Mouse (Mus musculus): ENCODE results near the gene 4930523C07Rik.
A peak's percentile ranks its signal among the peaks of the same experiment; 100 is the strongest.

4930523C07Rik gene

DNA sequence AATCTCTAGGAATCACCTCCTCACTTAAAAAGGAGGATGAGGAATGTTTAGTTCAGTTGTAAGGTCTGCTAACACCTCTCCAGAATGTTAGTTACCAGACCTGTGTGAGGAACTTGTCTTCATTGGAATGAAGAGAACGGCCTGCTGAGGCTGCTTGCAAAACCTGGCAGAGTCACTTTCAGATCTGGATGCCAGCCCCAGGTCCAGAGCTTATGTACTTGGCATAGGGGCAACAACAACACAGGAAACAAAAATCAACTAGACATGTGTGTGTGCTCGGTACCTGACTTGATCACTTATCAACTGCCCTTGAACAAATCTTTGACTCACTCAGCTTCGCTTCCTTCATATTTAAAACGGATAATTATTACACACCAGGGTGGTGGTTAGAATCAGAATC is 2.6 kb downstream of the 4930523C07Rik start:
- DNase-seq (ENCODE audit: low spot score), result no peak

DNA sequence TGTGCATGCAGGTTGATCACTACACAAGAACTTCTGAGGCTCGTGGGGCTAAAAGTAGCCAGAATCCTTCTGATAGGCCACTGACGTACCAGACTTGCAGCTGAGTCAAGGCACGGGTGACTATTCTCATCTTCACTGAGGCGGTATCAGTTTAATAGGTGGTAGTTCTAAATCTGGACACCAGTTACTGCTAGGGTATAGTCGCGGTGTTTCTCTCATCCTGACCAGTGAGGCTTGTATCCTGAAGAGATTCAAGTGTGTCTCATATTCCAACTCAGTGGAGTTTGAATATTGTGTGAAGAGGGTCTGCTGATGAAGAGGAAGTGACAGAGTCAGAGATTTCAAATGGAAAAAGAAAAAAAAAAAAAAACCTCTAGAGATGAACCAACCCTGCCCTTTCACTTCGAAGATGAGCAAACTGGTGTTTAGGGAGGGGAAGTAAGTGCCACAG is 3.3 kb downstream of the 4930523C07Rik start:
- no peak for DNase-seq (ENCODE audit: low spot score)

DNA sequence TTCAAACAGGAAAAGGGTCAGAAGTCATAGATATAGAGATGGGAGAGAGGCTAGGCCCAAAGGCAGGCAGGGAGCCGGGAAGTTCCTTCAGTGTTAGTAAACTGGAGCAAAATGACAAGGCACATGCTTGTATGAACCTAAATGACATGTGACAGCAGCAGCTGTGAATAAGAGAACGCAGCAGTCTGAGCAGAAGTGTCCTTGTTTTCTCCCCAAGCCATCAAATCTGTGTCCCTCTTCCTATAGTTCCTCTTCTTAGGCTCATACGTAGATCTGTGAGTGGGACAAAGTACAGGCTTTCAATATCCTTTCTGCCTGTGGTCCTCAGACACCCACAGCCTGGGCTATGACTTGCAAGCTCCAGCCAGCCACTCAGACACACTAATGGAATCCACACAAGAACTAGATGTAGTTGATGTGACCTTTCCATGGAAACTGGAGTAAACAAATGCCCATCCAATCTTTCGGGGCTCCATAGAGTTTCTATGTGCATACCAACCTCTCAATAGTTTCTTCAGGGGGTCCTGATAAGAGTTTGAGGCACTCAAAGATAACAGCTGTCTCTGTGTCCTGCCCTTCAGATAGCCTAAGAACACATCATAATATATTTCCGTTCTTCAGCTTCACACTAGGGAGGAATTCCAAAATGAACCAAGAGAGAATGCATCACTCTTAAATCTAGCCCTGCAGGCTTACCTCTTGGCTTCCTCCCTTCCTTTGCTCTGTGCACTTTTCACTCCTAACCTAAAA is 5.1 kb downstream of the 4930523C07Rik start:
- no peak for DNase-seq (ENCODE audit: low spot score)

DNA sequence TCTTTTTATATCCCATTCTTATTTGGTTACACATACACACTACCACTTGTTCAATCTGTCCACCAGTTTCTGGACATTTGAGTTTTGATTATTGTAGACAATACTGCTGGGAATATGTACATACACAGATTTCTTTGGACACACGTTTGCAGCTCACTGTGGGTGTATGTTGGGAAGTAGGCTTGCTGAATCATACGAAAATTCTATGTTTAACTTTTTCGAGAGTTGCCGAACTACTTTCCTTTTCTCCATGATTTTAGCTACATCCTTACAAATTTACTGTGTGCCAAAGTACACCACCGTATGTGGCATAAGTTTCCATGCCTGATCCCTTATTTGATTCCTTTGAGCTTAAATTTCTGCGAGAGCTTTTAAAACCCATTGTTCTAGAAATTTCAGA is 6.7 kb downstream of the 4930523C07Rik start:
- DNase-seq (ENCODE audit: low spot score), result no peak

DNA sequence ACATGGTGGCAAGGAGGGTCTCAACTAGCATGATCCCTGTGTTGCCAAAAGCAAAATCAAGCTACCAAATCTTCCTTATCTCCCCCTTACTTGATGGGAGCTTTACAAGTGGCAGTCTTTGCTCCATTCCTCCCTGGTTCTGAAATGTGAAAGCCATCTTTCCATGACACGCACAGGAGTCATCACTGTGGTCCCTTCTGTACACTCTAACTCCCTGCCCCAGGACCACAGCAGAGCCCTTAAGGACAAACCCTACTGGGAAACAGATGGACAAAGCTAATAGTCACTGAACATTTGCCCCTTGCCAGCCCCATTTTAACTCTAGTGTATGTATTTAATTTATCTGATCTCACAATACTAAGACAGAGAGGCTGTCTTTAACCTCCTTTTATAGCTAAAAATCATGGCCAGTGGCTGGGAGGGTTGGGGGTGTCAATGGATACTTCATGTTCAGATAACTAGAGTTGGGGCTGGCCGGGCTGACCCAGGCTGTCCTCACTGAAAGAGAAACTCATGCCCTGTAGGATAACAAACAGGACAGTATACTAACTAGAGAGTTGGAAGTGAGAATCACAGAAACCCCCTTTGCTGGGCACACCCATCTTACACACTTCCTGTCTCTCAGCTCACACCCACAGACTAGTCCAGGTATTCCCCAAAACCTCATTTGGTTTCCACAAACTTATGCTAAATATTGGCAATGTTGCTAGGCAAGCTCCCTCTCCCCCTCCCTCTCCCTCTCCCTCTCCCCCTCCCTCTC is 8.6 kb downstream of the 4930523C07Rik start:
- DNase-seq (ENCODE audit: low spot score), result no peak

DNA sequence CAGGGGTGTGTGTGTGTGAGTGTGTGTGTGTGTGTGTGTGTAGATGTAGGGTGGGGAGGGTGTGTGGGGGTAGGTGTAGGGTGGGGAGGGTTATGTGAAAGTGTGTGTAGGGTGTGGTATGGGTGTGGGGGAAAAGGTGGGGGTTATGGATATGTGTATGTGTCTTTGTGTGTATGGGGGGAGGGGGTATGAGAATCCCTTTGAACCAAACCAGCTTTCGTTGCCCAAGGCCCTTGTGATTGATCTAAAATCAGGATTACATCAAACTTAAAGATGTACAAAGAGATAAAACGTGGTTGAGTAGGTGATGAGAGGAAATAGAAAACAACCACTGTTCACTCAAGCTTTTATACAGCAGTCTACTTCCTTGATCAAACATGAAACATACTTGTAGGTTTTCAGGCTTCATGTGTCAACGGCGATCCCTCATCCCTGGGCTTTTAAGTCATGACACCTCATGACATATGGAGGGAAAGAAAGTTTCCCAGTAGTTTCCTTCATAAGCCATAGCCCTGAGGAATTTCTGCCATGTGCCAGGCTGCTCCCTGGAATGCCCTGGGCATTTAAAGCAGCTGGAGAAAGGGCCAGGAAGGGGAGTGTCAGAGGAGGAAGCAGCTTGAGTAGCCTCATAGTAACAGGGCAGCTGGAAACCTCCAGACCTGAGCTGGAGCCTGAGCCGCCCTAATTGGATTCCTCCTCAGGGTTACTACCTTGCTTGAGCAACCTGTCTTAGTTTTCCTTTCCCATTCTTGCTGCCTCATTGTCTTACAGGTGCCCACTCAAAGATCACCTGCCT is 9.5 kb downstream of the 4930523C07Rik start:
- DNase-seq (ENCODE audit: low spot score), result no peak

DNA sequence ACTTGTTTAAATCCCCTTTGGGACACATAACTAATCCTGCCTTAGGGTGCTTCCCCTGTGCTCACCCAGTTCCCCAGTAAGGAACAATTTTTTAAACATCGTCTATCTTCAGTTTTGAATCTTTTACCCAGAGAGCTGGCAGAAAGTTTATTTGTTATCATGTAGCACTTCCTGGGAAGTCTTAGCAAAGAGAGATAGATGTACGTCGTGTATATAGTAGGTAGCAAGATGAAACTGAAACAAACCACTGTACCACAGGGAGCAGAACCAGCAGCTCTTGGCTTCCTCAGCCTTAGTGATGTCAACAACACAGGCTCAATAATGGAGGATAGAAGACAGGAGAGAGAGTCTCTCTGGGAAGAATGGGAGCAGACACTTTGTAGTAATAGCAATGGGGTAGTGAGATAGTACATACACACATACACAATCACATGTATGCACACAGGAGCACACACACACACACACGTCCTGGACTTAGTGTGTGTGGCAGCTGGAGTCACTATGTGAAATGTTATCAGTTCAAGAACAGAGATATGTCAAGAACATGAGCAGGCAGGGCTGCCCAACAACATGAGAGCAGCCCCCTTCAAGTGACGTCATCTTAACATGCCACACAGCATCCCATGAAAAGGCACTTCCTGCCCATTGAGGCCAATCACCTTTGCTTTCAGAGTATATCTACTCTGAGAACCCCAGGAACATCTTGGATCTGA is 10.3 kb downstream of the 4930523C07Rik start:
- no peak for DNase-seq (ENCODE audit: low spot score)

DNA sequence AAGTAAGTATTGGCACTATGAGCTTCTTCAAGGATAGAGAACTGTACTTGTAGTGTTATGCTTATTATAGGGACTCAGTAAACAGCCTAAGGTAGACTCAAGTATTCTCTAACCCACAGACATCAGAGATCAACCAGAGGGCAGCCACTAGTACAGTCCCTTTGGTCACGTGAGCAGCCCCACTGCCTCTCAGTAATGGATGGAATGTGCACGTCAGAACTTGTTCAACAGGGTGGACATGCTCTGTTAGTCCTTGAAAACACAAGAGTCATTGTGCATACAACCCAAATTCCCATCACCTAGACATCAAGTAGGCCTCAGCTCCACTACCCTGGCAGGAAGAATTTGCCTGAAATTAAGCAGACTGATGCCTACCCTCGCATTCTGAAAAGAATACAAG is 13.5 kb downstream of the 4930523C07Rik start:
- no peak for DNase-seq (ENCODE audit: low spot score)

DNA sequence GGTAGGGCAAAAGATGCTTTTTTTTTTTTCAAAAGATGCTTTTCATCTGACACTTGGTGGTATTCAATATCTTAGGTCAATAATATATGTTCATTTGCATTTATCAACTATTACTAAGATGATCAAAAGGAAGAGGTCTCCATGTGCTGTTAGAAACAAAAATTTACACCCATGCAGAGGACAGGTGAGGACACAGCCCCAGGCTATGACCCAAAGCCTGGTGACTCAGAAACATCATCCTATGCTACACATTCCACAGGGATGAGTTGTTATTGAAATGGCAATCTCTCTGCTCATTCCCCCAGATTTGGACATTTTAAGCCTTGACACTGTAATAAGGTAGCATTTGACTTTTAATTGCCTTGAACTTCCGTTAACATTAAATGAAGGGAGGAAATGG is 15.7 kb downstream of the 4930523C07Rik start:
- no peak for DNase-seq (ENCODE audit: low spot score)

DNA sequence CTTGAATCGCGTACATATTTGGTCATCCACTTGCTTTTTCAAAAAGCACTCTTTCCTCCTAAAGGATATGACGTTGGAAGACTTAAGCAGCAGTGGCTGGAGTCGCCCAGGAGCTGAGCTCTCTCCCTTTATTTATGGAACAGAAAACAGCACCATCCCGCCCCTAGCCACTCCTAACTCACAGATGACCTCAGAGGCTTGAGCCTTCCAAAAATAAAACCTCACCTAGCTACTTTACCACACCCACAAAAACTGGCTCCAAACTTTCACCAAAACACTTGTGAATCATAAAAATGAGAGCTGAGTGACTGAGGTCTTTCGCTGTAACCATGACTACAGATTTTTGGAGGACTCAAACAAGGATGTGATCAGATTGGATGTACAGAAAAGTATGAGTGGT is 16.4 kb downstream of the 4930523C07Rik start:
- DNase-seq (ENCODE audit: low spot score), result no peak

DNA sequence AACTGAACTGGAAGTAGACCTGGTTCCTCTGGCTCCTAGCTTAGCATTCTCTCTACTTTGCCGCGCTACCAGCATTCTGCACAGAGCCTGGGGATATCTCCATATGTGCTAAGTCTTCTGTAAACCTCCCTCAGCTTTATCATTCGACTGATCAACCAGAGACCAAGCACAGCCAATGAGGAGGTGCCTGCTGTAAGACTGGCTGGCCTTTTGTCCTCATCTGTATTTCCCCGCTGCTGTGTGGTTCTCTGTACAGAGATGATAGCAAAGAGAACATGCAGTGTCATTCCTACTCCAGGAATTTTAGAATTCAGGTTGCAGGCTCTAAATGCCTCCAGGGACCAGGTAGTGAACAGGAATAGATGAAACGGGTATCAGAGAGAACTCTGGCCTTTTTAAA is 17.1 kb downstream of the 4930523C07Rik start:
- no peak for DNase-seq (ENCODE audit: low spot score)

DNA sequence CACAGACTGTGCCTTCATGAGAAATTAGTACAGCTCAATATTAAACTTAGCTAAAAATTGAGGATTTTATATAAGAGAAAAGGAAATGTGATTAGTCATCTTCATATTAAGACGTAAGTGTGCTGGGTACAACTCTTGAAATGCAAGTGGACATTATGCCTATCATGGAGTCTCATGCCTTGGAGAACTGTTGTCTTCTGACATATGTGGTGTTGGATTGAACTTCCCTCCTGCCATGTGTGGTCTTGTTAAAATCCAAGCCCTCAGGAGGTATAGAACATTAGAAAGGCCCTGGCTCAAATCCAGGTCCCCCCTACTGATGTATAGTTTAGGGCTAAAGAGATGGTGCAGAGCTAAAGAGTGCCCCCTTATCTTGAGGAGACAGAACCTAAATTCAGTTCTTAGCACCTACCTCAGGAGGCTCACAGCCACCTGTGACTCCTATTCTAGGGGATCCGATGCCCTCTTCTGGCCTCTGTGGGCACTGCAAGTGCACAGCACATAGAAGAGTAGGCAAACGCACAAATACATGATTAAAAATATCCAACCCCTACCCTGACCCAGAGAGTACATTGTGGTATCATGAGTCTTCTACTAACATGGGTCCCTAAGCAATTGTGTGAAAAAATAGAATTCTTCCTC is 17.7 kb downstream of the 4930523C07Rik start:
- DNase-seq (ENCODE audit: low spot score), result peak; percentile 24

DNA sequence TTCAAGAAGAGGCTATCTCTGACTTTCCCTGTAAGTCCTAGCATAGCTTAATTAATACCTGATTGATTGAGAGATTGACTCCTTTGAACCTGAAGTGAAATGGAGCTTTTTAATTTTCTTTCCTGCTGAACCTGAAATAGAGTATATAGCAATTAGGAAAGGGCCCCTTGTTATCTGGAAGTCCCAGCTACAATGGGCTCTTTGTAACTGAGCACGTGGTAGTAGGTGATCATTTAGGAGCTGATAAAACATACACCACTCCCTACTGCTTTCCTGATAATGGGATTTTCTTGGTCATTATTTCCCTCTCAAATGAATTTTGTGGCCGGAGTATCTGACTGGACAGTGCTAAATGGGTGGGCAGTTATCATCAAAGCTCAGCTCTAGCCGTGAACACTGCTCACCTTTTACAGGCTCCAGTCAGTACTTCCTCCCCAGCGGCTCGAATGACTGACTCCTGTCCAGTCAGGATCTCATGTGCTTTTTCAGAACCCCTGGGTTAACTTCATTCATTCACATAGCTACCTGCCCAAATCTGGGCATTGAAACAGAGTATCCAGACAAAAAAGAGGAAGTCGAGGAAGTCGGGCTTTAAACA is 20.5 kb downstream of the 4930523C07Rik start:
- DNase-seq (ENCODE audit: low spot score), result no peak

DNA sequence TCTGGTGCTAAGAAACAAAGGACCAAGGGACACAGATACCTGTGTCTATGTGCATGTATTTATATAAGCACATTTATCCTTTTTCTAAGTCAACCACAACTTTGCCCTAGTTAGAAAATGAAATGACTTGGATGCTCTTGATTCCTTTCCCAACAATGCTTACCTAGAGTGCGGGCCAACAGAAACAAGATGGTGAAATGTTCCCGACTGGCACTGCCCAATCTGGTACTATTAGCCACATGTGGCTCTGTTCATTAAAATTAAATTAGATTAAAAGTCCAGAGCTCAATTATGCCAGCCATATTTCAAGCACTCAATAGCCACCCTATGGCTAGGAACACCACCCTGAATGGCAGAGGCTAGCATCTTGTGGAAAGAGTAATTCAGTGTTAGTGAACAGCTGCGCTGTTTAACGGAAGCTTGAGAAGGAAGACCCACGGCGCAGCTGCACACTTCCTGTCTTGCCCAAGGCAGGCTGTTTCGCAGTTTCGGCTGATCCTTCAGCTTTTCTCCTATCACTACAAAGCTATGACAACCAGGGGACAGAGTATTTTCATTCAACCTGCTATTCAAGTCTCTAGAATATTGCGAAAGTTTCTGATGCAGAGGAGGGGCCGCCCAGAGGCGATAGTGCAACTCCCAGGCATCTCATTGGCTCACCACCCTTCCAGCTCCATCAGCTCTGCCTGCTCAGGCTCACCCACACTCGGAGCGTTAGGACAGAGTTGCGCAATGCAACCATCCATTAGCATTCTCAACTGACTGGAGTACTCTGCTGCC is 34.9 kb downstream of the 4930523C07Rik start:
- DNase-seq (ENCODE audit: low spot score), result peak; percentile 38

DNA sequence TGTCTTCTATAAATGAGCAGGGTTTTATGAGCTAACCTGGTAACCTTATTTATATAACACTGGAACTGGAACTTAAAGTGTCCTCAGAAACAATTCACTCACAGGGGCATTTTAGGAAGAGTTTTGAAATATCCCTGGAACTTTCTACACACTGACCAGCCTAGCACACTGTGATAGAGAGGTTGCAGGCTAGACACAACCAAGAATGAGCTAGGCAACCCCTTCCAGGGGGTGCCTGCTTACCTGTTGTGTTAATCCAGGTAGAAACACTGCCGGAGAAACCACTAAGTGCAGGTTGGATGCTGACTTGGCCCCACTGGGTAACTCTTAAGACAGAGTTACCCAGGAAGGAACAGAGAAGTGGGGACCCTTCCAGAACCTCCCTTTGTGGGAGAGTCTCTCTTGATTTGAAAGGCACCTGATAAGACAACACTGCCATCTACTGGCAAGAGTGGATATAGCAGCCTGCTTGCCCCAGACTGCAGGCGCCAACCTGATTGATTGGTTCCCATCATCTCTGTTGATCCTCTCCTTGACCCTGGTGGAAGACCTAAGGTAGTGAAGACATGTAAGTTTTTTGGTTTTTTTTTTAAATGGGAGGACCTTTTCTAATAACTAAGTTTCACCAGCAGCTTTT is 36.7 kb downstream of the 4930523C07Rik start:
- peak; percentile 62 for DNase-seq (ENCODE audit: low spot score)

DNA sequence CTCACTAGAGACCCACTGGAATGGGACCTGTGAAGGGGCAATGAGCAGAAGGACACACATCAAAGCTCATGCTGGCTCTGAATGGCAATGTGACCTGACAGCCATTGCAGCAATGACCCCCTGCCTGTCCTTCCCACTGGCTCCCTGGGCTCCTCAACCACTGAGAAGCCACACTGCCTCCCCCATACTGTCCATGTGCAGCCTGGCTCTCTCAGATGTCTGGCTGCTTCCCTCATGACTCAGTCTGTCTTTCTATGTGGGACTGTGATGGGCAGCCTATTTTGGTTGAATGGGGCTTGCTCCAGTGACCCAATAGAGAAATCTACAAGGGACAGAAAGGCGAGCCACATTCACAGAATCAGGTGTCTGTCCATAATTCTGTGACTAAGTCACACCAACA is 38.5 kb downstream of the 4930523C07Rik start:
- no peak for DNase-seq (ENCODE audit: low spot score)

DNA sequence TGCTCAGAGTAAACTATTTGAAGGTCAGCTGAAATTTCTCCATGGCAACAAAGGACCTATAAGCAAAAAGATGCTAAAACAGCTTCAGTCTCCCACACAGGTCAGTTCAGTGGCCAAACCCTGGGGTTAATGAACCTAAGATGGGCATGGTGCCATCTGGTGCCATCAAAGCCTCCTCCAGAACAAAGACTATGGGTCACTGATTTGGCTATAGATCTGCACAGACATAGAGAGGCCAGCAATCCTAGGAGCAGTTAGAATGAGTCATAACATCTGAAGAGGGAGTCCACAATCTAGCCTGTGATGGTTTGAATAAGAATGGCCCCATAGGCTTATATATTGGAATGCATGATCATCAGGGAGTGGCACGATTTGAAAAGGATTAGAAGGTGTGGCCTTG is 40.1 kb downstream of the 4930523C07Rik start:
- DNase-seq (ENCODE audit: low spot score), result no peak

DNA sequence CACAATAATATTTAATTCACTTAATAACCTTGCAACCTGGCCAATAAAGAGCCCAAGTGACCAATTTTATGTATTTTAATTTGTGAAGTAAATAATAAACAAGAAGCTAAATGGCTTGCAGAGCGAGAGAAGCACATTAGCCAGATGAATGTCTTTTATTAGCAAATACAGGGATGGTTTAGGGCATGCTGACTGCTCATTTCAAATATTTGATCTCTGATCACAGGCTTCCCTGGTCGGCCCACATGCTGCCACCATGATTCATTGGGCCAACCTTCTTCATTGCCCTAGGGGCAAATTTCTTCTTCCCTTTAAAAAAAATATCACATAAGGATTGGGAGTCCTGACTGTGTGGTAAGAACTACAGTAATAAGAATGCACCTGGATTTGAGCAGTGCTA is 42.5 kb downstream of the 4930523C07Rik start:
- no peak for DNase-seq (ENCODE audit: low spot score)

DNA sequence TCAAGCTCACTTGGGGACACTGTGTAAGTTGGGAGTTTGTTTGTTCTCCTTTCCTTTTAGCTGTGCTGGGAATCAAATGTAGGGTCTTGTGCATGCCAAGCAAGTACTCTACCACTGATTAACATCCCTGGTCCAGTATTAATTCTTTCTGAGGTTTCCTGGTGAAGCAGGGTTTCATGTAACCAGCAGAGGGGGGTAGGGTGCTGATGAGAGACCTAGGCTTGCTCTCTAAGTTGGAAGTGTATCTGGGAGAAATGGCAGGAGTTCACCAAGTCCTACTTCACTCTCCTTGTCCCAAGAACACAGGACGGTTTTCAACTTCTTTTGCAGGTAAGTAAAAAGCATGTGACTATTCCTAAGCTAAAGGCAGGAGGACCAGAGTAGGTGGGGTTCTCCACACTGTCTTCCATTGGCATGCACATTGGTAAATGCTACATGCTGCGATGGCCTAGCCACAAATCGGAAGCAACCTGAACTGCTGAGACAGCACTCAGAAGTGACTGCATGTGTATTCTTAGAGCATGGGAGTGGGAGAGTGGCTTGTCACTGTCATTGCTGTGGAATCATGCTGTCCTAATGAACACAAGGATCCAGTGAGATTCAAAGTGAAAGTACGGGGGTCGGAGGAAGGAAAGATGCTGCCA is 55.6 kb downstream of the 4930523C07Rik start:
- DNase-seq (ENCODE audit: low spot score), result no peak
